Mouse (Mus musculus) kidney, postnatal 14 days (tissue): ENCODE data around the gene Nfic.

Source experiments
- DNase-seq: peaks from one replicate; pipeline ENCODE4 v3.0.0; 2022; ENCODE audit warnings: mixed read lengths

The Nfic gene

GRCm38 (mm10) chr10:81415549-81416310, 39.7 kb downstream of the Nfic start:
- no peak for DNase-seq

- no peak for DNase-seq
Observed at GRCm38 (mm10) chr10:81415146-81415545, 40.3 kb downstream of the Nfic start.

DNA sequence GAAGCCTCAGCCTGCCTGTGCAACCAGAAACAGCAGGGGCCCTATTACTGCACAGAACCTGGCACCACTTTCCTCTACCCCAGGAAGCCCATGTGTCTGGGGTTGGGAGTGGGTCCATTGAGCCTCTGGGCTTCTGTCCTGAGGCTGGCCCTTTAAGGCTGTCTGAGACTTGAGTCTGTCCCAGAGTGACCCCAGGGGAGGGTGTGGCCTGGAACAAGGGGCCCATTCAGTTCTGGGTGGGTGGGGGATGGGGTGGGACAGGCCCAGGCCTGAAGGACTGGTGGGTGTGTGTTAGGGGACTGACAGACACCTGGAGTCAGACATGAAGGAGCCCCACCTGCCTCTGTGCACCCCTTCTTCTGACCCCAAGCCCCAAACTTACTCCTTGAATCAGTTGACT, 40.8 kb downstream of the Nfic start:
- peak; percentile 79 for DNase-seq

DNA sequence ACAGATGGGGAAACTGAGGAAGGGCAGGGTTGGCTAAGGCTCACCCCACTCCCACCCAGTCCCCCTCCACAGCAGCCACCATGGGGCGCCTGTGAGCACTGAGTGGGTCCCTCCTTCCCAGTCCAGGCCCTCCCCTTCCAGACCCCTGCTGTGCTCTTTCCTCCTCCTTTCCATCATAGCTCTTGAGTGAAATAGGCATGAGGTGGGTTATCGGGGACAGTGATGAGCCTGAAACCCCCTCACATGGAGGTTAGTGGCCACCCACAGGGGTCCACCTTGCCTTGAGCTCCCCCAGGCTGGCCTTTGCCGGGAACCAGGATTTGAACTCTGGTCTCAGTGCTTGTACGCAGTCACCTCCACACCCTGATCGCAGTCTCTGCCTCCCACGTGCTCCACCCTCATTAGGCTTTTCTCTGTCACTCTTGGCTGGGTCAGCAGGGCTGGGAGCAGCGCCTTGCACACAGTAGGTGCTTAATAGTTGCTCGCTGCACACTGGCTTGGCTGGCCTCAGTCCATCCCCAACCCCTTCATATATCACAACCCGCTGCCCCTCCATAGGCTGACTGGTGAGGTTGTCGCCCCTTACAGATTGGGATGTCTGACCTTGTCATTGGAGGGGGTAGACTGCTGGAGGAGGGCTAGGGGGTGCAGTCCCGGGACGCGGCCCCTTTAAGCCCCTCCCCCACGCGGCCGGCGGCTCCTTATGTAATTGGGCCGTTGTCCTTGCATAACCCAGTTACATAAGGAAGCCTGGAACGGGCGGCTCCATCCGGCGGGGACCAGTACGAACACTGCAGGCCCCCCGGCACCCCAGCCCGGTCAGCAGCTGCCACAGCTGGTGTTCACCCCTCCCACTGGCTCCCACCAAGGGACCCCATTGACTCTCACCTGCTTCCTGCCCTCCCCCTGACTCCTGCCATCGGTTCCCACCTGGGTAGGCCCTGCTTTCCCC, 41.8 kb downstream of the Nfic start:
- DNase-seq: peak; percentile 95

DNA sequence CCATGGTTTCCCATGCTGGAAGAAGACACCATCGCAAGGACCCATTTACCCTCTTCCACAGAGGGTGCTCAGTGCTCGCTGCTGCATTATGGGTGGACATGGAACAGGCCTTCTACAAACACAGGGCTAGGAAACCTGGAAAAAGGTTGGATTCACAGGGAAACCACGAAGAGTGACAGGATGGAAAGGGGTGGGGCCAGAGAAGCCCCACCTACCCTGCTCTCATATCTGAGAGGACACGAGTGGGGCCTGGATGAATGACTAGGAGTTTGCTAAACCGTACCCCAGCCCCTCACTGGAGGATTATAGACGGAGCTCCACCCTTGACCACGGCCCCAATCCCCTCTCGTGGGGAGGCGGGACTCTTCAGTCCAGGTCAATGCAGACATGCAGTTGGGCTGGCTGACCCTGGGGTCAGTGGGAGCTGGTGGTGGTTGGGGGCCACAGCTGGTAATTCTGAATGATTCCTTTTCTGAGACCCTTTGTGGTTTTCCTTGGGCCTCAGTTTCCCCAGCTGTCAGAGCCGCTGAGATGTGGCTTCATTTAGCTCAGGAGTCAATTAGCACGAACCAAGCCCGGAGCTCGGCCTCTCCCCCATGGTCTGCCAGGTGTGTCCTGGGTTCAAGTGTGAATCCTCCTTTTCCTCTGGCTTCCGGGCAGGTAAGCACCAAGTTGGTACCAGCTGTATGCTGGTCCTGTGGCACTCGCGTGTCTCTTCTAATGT, 42.7 kb downstream of the Nfic start:
- DNase-seq: no peak

- peak; percentile 91 for DNase-seq
Observed at GRCm38 (mm10) chr10:81411471-81412400, 43.7 kb downstream of the Nfic start.

- peak; percentile 67 for DNase-seq
Observed at GRCm38 (mm10) chr10:81410981-81411380, 44.5 kb downstream of the Nfic start.

DNA sequence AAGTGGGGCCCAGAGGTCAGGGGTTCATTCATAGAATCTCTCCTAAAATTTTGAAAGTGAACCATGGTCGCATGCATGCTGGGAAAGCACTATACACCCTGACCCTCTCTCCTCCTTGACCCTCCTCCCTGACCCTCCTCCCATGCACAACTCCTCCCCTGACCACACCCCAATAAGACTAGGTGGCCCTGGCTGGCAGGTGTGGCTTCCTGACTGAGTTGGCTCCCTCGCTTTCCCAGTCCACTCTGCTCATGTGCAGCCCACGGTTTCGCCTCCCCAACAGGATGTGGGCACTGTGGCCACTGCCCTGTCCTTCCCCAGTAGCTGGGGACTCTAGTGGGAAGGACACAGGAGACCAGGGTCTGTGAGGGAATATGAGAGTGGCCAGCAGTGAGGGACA, 45.1 kb downstream of the Nfic start:
- no peak for DNase-seq

DNA sequence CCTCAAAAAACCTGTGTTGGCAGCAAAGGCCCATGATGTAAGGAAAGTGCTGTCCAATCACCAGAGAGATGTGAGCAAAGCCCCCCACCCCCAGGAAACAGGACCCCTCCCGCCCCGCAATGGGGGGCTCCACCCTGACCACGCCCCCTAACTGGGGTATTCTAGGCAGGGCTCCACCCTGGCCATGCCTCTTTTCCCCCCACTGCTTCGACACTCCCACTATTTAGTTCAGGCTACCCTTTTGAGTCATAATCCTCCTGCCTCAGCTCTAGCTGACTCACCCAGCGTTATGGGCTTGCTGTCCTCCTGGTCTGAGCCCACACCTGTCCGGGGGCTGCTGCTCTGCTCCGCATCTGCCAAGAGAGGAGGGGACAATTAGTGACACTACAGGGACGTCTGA, 46.1 kb downstream of the Nfic start:
- DNase-seq: no peak

DNA sequence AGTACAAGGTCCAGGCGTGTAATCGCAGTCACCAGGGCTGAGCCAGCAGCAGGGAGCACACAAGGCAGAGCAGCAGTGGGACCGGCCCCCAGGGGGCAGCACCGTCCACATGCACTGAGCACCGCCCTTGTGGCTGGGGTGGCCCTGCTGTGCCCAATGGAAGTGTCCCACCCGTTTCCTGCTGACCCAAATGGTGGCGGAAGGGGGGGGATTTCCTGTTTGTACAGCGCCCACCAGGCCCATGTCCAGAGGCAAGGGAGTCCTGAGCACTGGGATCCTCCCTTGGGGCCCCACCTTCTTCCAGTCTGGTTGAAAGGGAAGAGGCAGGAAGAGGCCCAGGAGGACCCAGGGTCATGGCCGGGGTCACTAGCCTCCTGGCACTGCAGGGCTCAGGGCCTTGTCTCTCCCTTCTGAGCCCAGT, 46.6 kb downstream of the Nfic start:
- DNase-seq: peak; percentile 93

GRCm38 (mm10) chr10:81408424-81408729, 47.1 kb downstream of the Nfic start:
- no peak for DNase-seq

DNA sequence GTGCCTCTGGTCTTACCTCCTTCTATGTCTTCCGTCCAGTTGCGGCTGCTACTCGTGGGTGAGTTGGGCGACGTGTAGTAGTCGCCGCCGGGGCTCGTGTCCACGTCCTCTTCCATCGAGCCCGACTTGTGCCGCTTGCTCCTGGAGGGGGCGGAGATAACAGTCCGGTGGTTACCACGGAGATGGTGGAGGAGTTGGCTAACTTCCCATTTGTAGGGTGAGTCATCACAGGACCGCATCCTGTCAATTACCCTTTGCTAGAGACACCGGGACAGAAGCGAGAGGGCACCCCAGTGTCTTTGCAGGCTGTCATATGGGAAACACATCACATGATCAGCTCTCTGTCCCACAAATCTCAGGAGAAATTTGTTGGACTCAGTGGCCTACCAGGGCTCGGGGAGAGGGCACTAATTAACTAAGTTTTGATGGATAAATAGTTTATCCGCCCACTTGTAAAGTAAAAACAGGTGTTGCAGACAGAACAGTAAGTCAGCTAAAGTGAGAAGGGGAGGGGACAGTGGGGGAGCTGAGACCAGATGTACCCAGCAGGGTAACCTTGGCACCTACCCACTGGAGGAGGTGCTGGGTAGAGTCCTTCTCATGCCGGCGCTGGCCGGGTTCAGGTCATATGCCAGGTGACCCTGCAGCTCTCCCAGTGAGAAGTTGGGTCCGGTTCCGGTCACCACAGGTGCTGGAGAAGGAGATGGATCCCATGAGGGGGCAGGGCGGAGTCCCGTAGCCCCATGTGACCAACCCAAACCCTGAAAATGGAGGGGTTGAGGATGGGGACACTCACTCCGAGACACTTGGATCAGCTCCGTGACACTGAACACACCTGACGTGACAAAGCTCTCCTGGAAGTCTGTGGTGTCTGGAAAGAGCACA, 47.7 kb downstream of the Nfic start:
- DNase-seq: peak; percentile 91

GRCm38 (mm10) chr10:81406504-81407440, 48.7 kb downstream of the Nfic start:
- no peak for DNase-seq

GRCm38 (mm10) chr10:81405588-81406201, 49.7 kb downstream of the Nfic start:
- no peak for DNase-seq

GRCm38 (mm10) chr10:81404720-81405119, 50.7 kb downstream of the Nfic start:
- peak; percentile 67 for DNase-seq

DNA sequence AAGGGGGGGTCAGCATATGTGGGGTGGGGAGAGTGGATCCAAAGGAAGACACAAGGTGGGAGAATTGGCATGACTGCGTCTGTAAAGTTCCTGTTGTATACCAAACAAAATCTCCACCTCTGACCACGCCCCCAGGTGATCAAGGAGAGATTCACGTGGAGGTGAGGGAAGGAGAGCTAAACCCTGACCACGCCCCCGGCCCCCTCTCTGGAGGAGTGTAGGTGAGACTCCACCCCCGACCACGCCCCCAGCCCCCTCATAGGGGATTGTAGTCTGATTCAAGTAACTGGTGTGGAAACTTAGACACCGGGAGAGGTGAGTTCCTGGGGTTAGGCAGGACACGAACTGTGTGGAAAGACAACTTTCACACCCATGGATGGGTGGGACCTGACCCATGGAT, 51.4 kb downstream of the Nfic start:
- DNase-seq: no peak

GRCm38 (mm10) chr10:81403511-81403910, 51.9 kb downstream of the Nfic start:
- DNase-seq: no peak

GRCm38 (mm10) chr10:81402227-81402765, 53.1 kb downstream of the Nfic start:
- no peak for DNase-seq
